Mouse (Mus musculus) liver, embryonic 14.5 days (tissue): ENCODE data around the gene Hs3st3b1. TPM values are rescaled to one million over a fixed set of nuclear protein-coding genes. Genes with fewer than 3 reads are reported as not detected.
A peak's percentile ranks its signal among the peaks of the same experiment; 100 is the strongest.

ENCODE experiments used
- ATAC-seq: fragments of 200-750 bp; cut with Nextera tagmentation; 2 replicates; pipeline ENCODE4 v1.8.0; 2017; ENCODE audit warnings: moderate number of reproducible peaks, mild to moderate bottlenecking, moderate library complexity; ENCODE audit not compliant: insufficient read depth
- DNase-seq, 3 experiments: peaks; one replicate each; pipeline ENCODE4 v3.0.0-alpha.2; 2012 to 2013; ENCODE audit warnings: low read depth in 3 of 3, low spot score in 3 of 3
- H3K27ac ChIP-seq: fragments of 300-500 bp; sonication (generic); 2 replicates; pipeline ENCODE4 v1.5.1; 2014; ENCODE audit warnings: moderate library complexity, mild to moderate bottlenecking, control low read depth, inconsistent platforms
- H3K27me3 ChIP-seq: fragments of 300-500 bp; sonication (generic); 2 replicates; pipeline ENCODE4 v1.6.1; 2014; ENCODE audit warnings: mild to moderate bottlenecking, low read length, moderate library complexity; ENCODE audit not compliant: control insufficient read depth, insufficient read depth
- H3K36me3 ChIP-seq: fragments of 300-500 bp; sonication (generic); replicated peaks from 2 replicates; pipeline ENCODE4 v1.6.1; 2014; ENCODE audit warnings: low read depth; ENCODE audit not compliant: control insufficient read depth, insufficient read depth
- H3K4me1 ChIP-seq, 2 experiments: fragments of 200-500 bp in 1 of 2; fragments of 300-500 bp in 1 of 2; sonication (generic) in 1 of 2; replicated peaks; 2 replicates each; pipeline ENCODE4 v1.6.1; 2012 to 2014; ENCODE audit warnings: antibody characterized with exemption in 1 of 2, inconsistent platforms in 1 of 2, low read length in 1 of 2; ENCODE audit not compliant: control insufficient read depth in 2 of 2, insufficient read depth in 2 of 2
- H3K4me2 ChIP-seq: fragments of 300-500 bp; sonication (generic); 2 replicates; pipeline ENCODE4 v1.6.1; 2014; ENCODE audit warnings: low read depth, mild to moderate bottlenecking, control low read depth, moderate library complexity
- H3K4me3 ChIP-seq, 2 experiments: fragments of 200-500 bp in 1 of 2; fragments of 300-500 bp in 1 of 2; sonication (generic) in 1 of 2; 2 replicates each; pipeline ENCODE4 v1.5.1; 2012 to 2014; ENCODE audit warnings: low read depth in 2 of 2, low read length in 2 of 2, mild to moderate bottlenecking in 2 of 2, control low read depth in 1 of 2, inconsistent platforms in 1 of 2, moderate library complexity in 1 of 2; ENCODE audit not compliant: insufficient read depth in 1 of 2
- H3K9ac ChIP-seq: fragments of 300-500 bp; sonication (generic); replicated peaks from 2 replicates; pipeline ENCODE4 v1.6.1; 2014; ENCODE audit warnings: mild to moderate bottlenecking, control low read depth, moderate library complexity
- H3K9me3 ChIP-seq: fragments of 300-500 bp; sonication (generic); 2 replicates; pipeline ENCODE4 v1.6.1; 2016; ENCODE audit warnings: low read length, mixed read lengths; ENCODE audit not compliant: control insufficient read depth
- CTCF ChIP-seq: IDR thresholded peaks from 2 replicates; pipeline ENCODE4 v1.5.1; 2016; ENCODE audit warnings: antibody characterized with exemption, low read depth, control low read depth
- EP300 ChIP-seq: IDR thresholded peaks from 2 replicates; pipeline ENCODE4 v1.6.1; 2016; ENCODE audit warnings: antibody characterized with exemption, low read depth
- WGBS: fragments of 180-500 bp; shearing (Covaris S2); extraction: QIAGEN DNeasy Blood & Tissue Kit; methylation state at CpG from one replicate; pipeline ENCODE4 v1.1.7; 2014; ENCODE audit not compliant: insufficient replicate concordance; 5-methylcytosine and 5-hydroxymethylcytosine counted together
- polyA plus RNA-seq, 2 experiments: library from polyadenylated mRNA; depleted of rRNA in 1 of 2; stranded (reverse) in 1 of 2; unstranded in 1 of 2; fragments of >200 nt; fragmentation: Nextera tagmentation in 1 of 2; extraction: Ambion mirVana in 1 of 2; gene quantifications; 2 replicates each; pipeline versions ENCODE4 v1.2.1 to v1.2.3; 2012 to 2014

Hs3st3b1 gene
- polyA plus RNA-seq (2012; rRNA removed) = 7.8 and 8.0 TPM in 2 replicates
- 10.4 and 12.1 TPM in 2 replicates for polyA plus RNA-seq (2014; fragmentation: Nextera tagmentation; extraction: Ambion mirVana)

DNA sequence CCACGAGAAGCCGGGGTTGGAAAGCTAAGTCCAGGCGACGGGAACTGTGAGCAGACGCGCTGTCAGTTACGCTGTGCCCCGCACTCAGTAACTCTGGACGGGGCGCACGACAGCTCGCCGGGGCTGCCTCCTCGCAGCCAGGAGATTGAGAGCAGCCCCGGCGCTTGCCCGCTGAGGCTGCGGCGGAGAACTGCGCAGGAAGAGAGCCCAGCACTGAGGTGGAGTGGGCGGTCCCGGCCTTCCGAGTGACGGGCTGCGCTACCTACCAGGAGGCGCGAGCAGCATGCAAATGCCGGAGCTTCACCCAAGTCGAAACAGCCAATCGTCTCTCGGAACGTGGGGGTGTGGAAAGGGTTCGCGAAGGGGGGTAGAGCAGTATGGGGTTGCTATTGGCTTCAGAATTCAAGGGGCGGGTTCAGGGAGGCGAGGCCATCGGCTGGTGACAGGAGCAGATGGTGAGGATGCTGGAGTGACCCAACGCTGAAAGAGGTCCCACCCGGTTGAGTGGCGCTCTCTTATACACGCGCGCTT, at the start of gene Hs3st3b1:
TSS of gene Hs3st3b1 (minus strand) at position 200 of the 531 bp plus-strand sequence.
- WGBS = under 1% methylated on average over 43 of the region's 43 CpGs
- H3K4me2 ChIP-seq = peak within 1 kb of the TSS; percentile 56
- H3K36me3 ChIP-seq = no peaks in the 10 kb centered on the region
- DNase-seq = peak; percentile 57 to 73 (median 65)
- peaks cover 86% of the 10 kb centered on the region for H3K27me3 ChIP-seq
- no peak within 1 kb of the TSS for H3K27ac ChIP-seq
- peak; percentile 84 for ATAC-seq
- H3K9ac ChIP-seq = peak within 1 kb of the TSS; percentile 43
- H3K4me1 ChIP-seq = no peaks in the 10 kb centered on the region; a peak in 2 of 4 replicates
- TF ChIP-seq EP300 = no peak
- TF ChIP-seq CTCF = no peak
- H3K4me3 ChIP-seq = peak within 1 kb of the TSS; percentile 50 to 61
- no peaks in the 10 kb centered on the region for H3K9me3 ChIP-seq

DNA sequence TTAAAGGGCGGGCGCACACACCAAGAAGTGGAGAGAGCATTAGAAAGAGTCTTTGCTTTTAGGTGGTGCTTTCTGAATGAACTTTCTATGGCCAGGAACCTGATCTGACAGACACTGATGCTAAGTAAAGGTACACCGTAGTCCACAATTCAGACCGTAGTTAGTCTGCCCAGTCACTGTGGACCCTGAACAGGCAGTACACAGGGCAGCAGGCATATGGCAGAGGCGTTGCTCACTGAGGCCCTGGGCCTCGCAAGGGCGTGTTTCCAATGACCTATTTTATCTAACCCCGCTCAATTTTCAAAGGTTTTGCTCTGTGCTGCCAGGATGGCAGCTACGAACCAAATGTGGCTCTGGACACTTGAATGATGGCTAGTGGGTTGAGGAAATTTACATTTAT, 49.4 kb upstream of the Hs3st3b1 start:
- DNase-seq (no peak), ATAC-seq (no peak)
- H3K4me1 ChIP-seq = peaks cover 13 to 32% of the 10 kb centered on the region in 2 experiments
- H3K9ac ChIP-seq = no peak overlapping the region
- H3K36me3 ChIP-seq = no peaks in the 10 kb centered on the region
- no peak overlapping the region for H3K27ac ChIP-seq
- 75% methylated on average over 9 of the region's 9 CpGs for WGBS
- TF ChIP-seq EP300 (no peak), CTCF (no peak)
- no peak overlapping the region for H3K4me2 ChIP-seq
- H3K27me3 ChIP-seq = no peaks in the 10 kb centered on the region
- H3K9me3 ChIP-seq = no peaks in the 10 kb centered on the region
- H3K4me3 ChIP-seq = no peak overlapping the region

DNA sequence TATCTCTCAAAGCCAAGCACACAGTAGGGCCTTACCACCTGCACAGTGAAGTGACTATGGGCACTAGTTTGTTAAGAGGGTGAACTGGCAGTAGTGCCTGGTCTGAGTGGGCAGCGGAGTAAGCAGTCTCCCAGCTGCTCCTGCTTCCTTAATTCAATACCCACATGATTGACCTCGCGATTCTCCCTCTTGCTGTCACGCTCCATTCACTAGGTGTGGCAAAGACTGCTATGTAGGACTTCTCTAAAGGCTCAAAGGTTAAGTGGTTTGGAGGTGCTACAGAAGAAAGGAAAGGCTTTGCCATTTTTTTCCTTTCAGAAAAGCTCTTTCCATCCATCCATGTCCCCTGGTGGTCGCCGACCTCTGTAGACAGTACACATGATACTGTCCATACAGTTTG, 48.7 kb upstream of the Hs3st3b1 start:
- H3K4me1 ChIP-seq = peaks cover 13 to 32% of the 10 kb centered on the region in 2 experiments
- no peaks in the 10 kb centered on the region for H3K27me3 ChIP-seq
- H3K4me3 ChIP-seq = no peak overlapping the region
- H3K36me3 ChIP-seq = no peaks in the 10 kb centered on the region
- DNase-seq (no peak), ATAC-seq (no peak)
- WGBS = 82% methylated on average over 6 of the region's 6 CpGs
- no peaks in the 10 kb centered on the region for H3K9me3 ChIP-seq
- no peak overlapping the region for H3K27ac ChIP-seq
- H3K9ac ChIP-seq = no peak overlapping the region
- no peak overlapping the region for H3K4me2 ChIP-seq
- TF ChIP-seq CTCF (no peak), EP300 (no peak)

DNA sequence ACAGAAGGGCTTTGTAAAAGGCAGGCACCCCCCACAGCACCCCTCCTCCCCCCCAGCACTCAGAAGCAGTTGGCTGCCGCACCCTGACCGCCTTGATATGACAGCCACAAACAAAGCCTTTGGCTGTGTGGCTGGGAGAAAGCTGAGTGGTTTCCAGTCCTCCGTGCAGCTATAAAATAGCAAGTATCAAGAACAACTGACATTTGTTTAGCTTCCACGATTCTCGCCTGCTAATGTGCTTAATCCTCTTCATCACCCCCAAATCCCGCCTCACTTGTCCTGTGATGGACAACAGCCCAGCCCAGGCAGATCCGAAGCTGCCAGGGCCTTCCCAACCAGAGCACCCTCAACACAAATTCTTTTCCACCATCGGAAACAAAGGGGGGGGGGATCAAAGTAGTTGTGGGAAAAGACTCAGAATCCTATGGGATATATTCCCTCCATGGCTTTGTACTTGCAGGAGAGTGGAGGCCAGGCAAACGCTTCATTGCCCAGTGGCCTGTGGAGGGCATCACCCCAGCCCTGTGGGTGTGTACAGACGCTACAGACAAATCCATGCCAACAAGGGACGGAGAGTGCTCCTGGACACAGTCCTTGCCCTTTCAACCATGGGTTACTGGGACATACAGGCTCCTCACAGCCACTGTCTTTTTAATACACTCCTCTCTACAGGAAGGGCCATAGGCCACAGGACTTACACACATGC, 47.3 kb upstream of the Hs3st3b1 start:
- peak; percentile 59; the same call in 1 of the 2 replicates for ATAC-seq
- TF ChIP-seq EP300 = no peak
- no peak for TF ChIP-seq CTCF
- Histone ChIP-seq H3K4me2 (no peak overlapping the region), H3K9ac (no peak overlapping the region; the same call in 1 of the 2 replicates), H3K9me3 (no peaks in the 10 kb centered on the region), H3K27ac (peak overlapping the region; percentile 57), H3K27me3 (no peaks in the 10 kb centered on the region), H3K36me3 (no peaks in the 10 kb centered on the region; the same call in 1 of the 2 replicates), H3K4me1 (peaks cover 13 to 34% of the 10 kb centered on the region in 2 experiments), H3K4me3 (no peak overlapping the region)
- WGBS = 40% methylated on average over 11 of the region's 11 CpGs
- no peak for DNase-seq

DNA sequence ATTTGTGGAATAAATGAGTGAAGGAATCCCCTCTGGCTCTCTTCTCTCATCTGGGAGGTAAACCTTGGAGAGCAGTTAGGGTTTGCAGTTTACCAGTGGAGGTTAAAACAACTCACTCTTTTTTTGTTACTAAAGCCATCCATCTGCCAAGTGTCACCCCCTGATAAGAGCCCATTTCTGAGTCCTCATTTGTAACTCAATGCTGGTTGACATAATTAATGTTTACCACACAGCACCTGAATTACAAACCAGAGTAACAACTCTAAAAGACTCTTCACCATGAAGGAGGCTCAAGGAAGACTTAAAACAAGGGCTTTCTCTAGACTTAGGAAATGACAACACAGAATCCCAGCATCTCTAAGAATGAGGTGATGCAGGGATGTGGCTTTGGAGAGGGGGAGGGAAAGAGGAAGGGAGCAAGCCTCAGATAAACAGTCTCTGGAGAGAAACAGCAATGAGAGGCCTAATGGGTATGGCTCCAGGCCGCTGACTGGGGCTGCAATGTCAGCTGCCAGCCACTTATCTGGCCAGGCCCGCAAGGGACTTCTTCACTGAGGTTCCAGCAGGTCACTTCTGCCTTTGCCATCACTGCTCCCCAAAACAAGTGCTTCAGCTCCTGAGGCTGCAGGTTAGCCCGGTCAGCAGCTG, 46.4 kb upstream of the Hs3st3b1 start:
- Histone ChIP-seq H3K27ac (peak overlapping the region; percentile 57), H3K36me3 (no peaks in the 10 kb centered on the region; the same call in 1 of the 2 replicates), H3K4me1 (peaks cover 13 to 34% of the 10 kb centered on the region in 2 experiments), H3K27me3 (no peaks in the 10 kb centered on the region), H3K4me3 (no peak overlapping the region), H3K9me3 (no peaks in the 10 kb centered on the region), H3K9ac (peak overlapping the region; percentile 18), H3K4me2 (peak overlapping the region; percentile 15; the same call in 1 of the 2 replicates)
- ATAC-seq = peak; percentile 72
- WGBS = 26% methylated on average over 3 of the region's 3 CpGs
- peak; percentile 32; the same call in 1 of the 2 replicates for TF ChIP-seq EP300
- no peak for TF ChIP-seq CTCF
- no peak for DNase-seq
